Mouse (Mus musculus) liver, adult (tissue): Measurements from ENCODE around the gene P3h1.

Source experiments
- GATA4 ChIP-seq: IDR thresholded peaks from 2 replicates; pipeline ENCODE4 v1.6.1; 2014; ENCODE audit warnings: mild to moderate bottlenecking, low read length; ENCODE audit not compliant: insufficient replicate concordance

Gene P3h1

GRCm38 (mm10) chr4:119232410-119233255, at the start of gene P3h1, which contains the start of gene AU022252:
P3h1 (plus strand) TSS chr4:119232915.
AU022252 (minus strand) TSS chr4:119232712.
- no peak for TF ChIP-seq GATA4

GRCm38 (mm10) chr4:119183525-119183924, 49.2 kb upstream of the P3h1 start:
- no peak for TF ChIP-seq GATA4

GRCm38 (mm10) chr4:119185771-119186170, 46.9 kb upstream of the P3h1 start:
- TF ChIP-seq GATA4 = no peak

GRCm38 (mm10) chr4:119188060-119188785, 44.5 kb upstream of the P3h1 start:
- no peak for TF ChIP-seq GATA4

- no peak for TF ChIP-seq GATA4
Measured at GRCm38 (mm10) chr4:119189392-119189791, 43.3 kb upstream of the P3h1 start.

- no peak for TF ChIP-seq GATA4
Measured at GRCm38 (mm10) chr4:119189864-119190263, 42.9 kb upstream of the P3h1 start, which contains the start of gene Ermap. Ermap (minus strand) TSS chr4:119190011.

GRCm38 (mm10) chr4:119190618-119191017, 42.1 kb upstream of the P3h1 start:
- no peak for TF ChIP-seq GATA4

GRCm38 (mm10) chr4:119191273-119191672, 41.4 kb upstream of the P3h1 start:
- no peak for TF ChIP-seq GATA4

- TF ChIP-seq GATA4 = no peak
Measured at GRCm38 (mm10) chr4:119192757-119193156, 40.0 kb upstream of the P3h1 start.

- no peak for TF ChIP-seq GATA4
Measured at GRCm38 (mm10) chr4:119194909-119195581, 37.7 kb upstream of the P3h1 start, which contains the start of gene Svbp. Svbp (plus strand) TSS chr4:119195306.

GRCm38 (mm10) chr4:119195582-119196320, 37.0 kb upstream of the P3h1 start:
- TF ChIP-seq GATA4 = no peak

- no peak for TF ChIP-seq GATA4
Measured at GRCm38 (mm10) chr4:119198105-119198504, 34.6 kb upstream of the P3h1 start.

- TF ChIP-seq GATA4 = no peak
Measured at GRCm38 (mm10) chr4:119204672-119205071, 28.0 kb upstream of the P3h1 start.

GRCm38 (mm10) chr4:119216667-119217066, 16.0 kb upstream of the P3h1 start:
- TF ChIP-seq GATA4 = no peak

- TF ChIP-seq GATA4 = no peak
Measured at GRCm38 (mm10) chr4:119218169-119218568, 14.5 kb upstream of the P3h1 start, which contains the start of gene Tmem269. Tmem269 (minus strand) TSS chr4:119218217.
